Mouse (Mus musculus): Measurements from ENCODE around the gene Lhfp. TPM values are rescaled to one million over a fixed set of nuclear protein-coding genes. Genes with fewer than 3 reads are reported as not detected.

Gene Lhfp
- polyA plus RNA-seq, 1 experiment = 13.7 TPM

- H3K27ac ChIP-seq (ENCODE audit: control insufficient read depth, insufficient read depth, low read depth, low read length, poor library complexity) = no peak overlapping the region
- no peak overlapping the region for H3K4me3 ChIP-seq (replicated peaks; ENCODE audit: control insufficient read depth, low read depth, low read length)
- 56% methylated on average over 11 of the region's 11 CpGs for whole genome bisulfite sequencing
- TF ChIP-seq CTCF (IDR thresholded peaks at IDR 0.05; ENCODE audit: control insufficient read depth, insufficient read depth, low read length) = no peak
- no peak for TF ChIP-seq POLR2A (IDR thresholded peaks at IDR 0.05; ENCODE audit: borderline replicate concordance, control insufficient read depth, low read depth, low read length)
- H3K4me1 ChIP-seq (ENCODE audit: control insufficient read depth, insufficient read depth, low read length) = no peaks in the 10 kb centered on the region
Measured at GRCm38 (mm10) chr3:53206509-53207224, 165.3 kb downstream of the Lhfp start.

- H3K4me1 ChIP-seq (ENCODE audit: control insufficient read depth, insufficient read depth, low read length) = no peaks in the 10 kb centered on the region
- TF ChIP-seq POLR2A (IDR thresholded peaks at IDR 0.05; ENCODE audit: borderline replicate concordance, control insufficient read depth, low read depth, low read length) = no peak
- WGBS = 73% methylated on average over 4 of the region's 4 CpGs
- H3K27ac ChIP-seq (ENCODE audit: control insufficient read depth, insufficient read depth, low read depth, low read length, poor library complexity) = no peak overlapping the region
- H3K4me3 ChIP-seq (replicated peaks; ENCODE audit: control insufficient read depth, low read depth, low read length) = no peak overlapping the region
Measured at GRCm38 (mm10) chr3:53207225-53207528, 165.8 kb downstream of the Lhfp start.

- H3K27ac ChIP-seq (ENCODE audit: control insufficient read depth, insufficient read depth, low read depth, low read length, poor library complexity) = no peak overlapping the region
Measured at GRCm38 (mm10) chr3:53210691-53211526, 169.6 kb downstream of the Lhfp start.

GRCm38 (mm10) chr3:53212599-53212998, 171.3 kb downstream of the Lhfp start:
- TF ChIP-seq CTCF (IDR thresholded peaks at IDR 0.05; ENCODE audit: control insufficient read depth, insufficient read depth, low read length) (no peak), POLR2A (IDR thresholded peaks at IDR 0.05; ENCODE audit: borderline replicate concordance, control insufficient read depth, low read depth, low read length) (no peak)
- H3K4me3 ChIP-seq (replicated peaks; ENCODE audit: control insufficient read depth, low read depth, low read length) = no peak overlapping the region
- 87% methylated on average over 2 of the region's 2 CpGs for WGBS
- no peaks in the 10 kb centered on the region for H3K4me1 ChIP-seq (ENCODE audit: control insufficient read depth, insufficient read depth, low read length)
- H3K27ac ChIP-seq (ENCODE audit: control insufficient read depth, insufficient read depth, low read depth, low read length, poor library complexity) = no peak overlapping the region

More at GRCm38 (mm10) chr3:53210691-53211526, 169.6 kb downstream of the Lhfp start:
- no peaks in the 10 kb centered on the region for H3K4me1 ChIP-seq (ENCODE audit: control insufficient read depth, insufficient read depth, low read length)
- TF ChIP-seq CTCF (IDR thresholded peaks at IDR 0.05; ENCODE audit: control insufficient read depth, insufficient read depth, low read length) = no peak
- WGBS = 81% methylated on average over 10 of the region's 10 CpGs
- no peak overlapping the region for H3K4me3 ChIP-seq (replicated peaks; ENCODE audit: control insufficient read depth, low read depth, low read length)

- TF ChIP-seq POLR2A (IDR thresholded peaks at IDR 0.05; ENCODE audit: borderline replicate concordance, control insufficient read depth, low read depth, low read length) (no peak), CTCF (IDR thresholded peaks at IDR 0.05; ENCODE audit: control insufficient read depth, insufficient read depth, low read length) (no peak)
- Histone ChIP-seq H3K4me1 (ENCODE audit: control insufficient read depth, insufficient read depth, low read length) (no peaks in the 10 kb centered on the region), H3K27ac (ENCODE audit: control insufficient read depth, insufficient read depth, low read depth, low read length, poor library complexity) (no peak overlapping the region), H3K4me3 (replicated peaks; ENCODE audit: control insufficient read depth, low read depth, low read length) (no peak overlapping the region)
- WGBS = 83% methylated on average over 3 of the region's 3 CpGs
Measured at GRCm38 (mm10) chr3:53213346-53213745, 172.0 kb downstream of the Lhfp start.

GRCm38 (mm10) chr3:53213746-53214271, 172.5 kb downstream of the Lhfp start:
- H3K4me1 ChIP-seq (ENCODE audit: control insufficient read depth, insufficient read depth, low read length) = no peaks in the 10 kb centered on the region
- 55% methylated on average over 7 of the region's 7 CpGs for WGBS
- no peak overlapping the region for H3K27ac ChIP-seq (ENCODE audit: control insufficient read depth, insufficient read depth, low read depth, low read length, poor library complexity)
- no peak overlapping the region for H3K4me3 ChIP-seq (replicated peaks; ENCODE audit: control insufficient read depth, low read depth, low read length)
- no peak for TF ChIP-seq CTCF (IDR thresholded peaks at IDR 0.05; ENCODE audit: control insufficient read depth, insufficient read depth, low read length)

GRCm38 (mm10) chr3:53214386-53214785, 173.1 kb downstream of the Lhfp start:
- Histone ChIP-seq H3K4me1 (ENCODE audit: control insufficient read depth, insufficient read depth, low read length) (no peaks in the 10 kb centered on the region), H3K27ac (ENCODE audit: control insufficient read depth, insufficient read depth, low read depth, low read length, poor library complexity) (no peak overlapping the region), H3K4me3 (replicated peaks; ENCODE audit: control insufficient read depth, low read depth, low read length) (no peak overlapping the region)
- no peak for TF ChIP-seq POLR2A (IDR thresholded peaks at IDR 0.05; ENCODE audit: borderline replicate concordance, control insufficient read depth, low read depth, low read length)
- TF ChIP-seq CTCF (IDR thresholded peaks at IDR 0.05; ENCODE audit: control insufficient read depth, insufficient read depth, low read length) = no peak
- 78% methylated on average over 4 of the region's 4 CpGs for WGBS

GRCm38 (mm10) chr3:53217697-53218096, 176.4 kb downstream of the Lhfp start:
- WGBS = 81% methylated on average over 5 of the region's 5 CpGs
- H3K4me1 ChIP-seq (ENCODE audit: control insufficient read depth, insufficient read depth, low read length) = no peaks in the 10 kb centered on the region
- H3K4me3 ChIP-seq (replicated peaks; ENCODE audit: control insufficient read depth, low read depth, low read length) = no peak overlapping the region
- H3K27ac ChIP-seq (ENCODE audit: control insufficient read depth, insufficient read depth, low read depth, low read length, poor library complexity) = no peak overlapping the region
- TF ChIP-seq POLR2A (IDR thresholded peaks at IDR 0.05; ENCODE audit: borderline replicate concordance, control insufficient read depth, low read depth, low read length) (no peak), CTCF (IDR thresholded peaks at IDR 0.05; ENCODE audit: control insufficient read depth, insufficient read depth, low read length) (no peak)

All from bone marrow, adult 2 months (tissue).